Mouse (Mus musculus) G1E (cell line): ENCODE measurements at regions not wholly inside any gene's neighbourhood (a gene's known extent, or its start where the extent isn't known, plus 50 kb on each side); places are given as distances from the start of the nearest gene placed in this dataset.
"Not testable (repeated sequence)": the region's sequence is repeated elsewhere in the genome, so short reads cannot be mapped to it uniquely, and the experiment has no call there.

ENCODE experiments used
- CTCF ChIP-seq: IDR thresholded peaks from 2 replicates; pipeline ENCODE4 v1.5.1; 2012; ENCODE audit warnings: low read depth, low read length, inconsistent platforms, mixed read lengths
- TAL1 ChIP-seq: conservative IDR thresholded peaks from 2 replicates; pipeline ENCODE4 v1.6.1; 2012; ENCODE audit warnings: low read depth, low read length, inconsistent platforms, mixed read lengths

DNA sequence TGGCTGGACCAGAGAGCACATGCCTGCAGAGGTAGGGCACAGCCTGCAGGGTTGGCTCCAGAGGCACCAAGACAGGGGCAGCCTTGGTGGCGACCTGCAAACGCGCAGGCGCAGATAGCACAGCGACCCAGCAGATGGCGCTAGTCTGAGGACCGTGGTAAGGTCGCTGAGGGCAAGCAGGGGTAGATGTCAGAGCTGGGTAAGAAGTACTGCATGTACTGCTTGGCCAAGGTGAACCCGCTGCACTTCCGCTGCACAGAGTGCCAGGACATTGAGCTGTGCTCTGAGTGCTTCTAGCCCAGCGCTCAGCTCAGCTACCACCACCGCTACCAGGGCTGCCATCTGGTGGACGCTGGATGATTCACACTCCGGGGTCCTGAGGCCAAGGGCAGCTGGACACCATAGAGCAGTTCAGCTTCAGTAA lies 68.3 kb downstream of the Hsp90b1 start:
- peak; percentile 49; the same call in 1 of the 2 replicates for TF ChIP-seq CTCF
- not testable (repeated sequence) for TF ChIP-seq TAL1
